Mouse (Mus musculus) splenic B cell, adult 2 months (primary cell): ENCODE results near the gene Ugt1a7c.

Experiments
- DNase-seq: peaks from one replicate; pipeline ENCODE4 v3.0.0-alpha.2; 2011; ENCODE audit warnings: low read depth, low spot score
- H3K27me3 ChIP-seq: 2 replicates; pipeline ENCODE4 v1.6.1; 2012; ENCODE audit warnings: mild to moderate bottlenecking, low read length, moderate library complexity, mixed read lengths; ENCODE audit not compliant: control insufficient read depth, poor library complexity, insufficient read depth, severe bottlenecking
- H3K36me3 ChIP-seq: 2 replicates; pipeline ENCODE4 v1.6.1; 2012; ENCODE audit warnings: mild to moderate bottlenecking, low read length, moderate library complexity, mixed read lengths; ENCODE audit not compliant: control insufficient read depth, poor library complexity, insufficient read depth, severe bottlenecking

Gene Ugt1a7c

DNA sequence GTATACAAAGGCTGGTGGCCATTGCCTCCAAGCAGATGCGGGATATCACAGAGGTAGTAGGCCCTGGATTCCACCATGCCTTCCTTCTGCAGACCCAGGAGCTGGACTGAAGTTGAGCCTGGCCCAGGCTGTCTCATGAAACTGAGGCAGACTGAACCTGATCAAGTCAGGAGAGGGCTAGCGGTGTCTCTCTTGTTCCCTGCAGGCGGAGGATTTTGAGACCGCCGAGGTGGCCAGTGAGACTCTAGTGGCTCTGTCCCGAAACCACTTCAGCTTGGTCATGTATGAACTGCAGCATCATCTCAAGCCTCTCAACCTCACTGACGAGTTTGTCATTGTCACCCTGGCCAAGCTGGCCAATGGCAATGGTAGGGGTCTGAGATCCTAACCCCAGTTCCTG is 135.6 kb downstream of the Ugt1a7c start:
- Histone ChIP-seq H3K27me3 (no peaks in the 10 kb centered on the region), H3K36me3 (no peaks in the 10 kb centered on the region)
- no peak for DNase-seq

DNA sequence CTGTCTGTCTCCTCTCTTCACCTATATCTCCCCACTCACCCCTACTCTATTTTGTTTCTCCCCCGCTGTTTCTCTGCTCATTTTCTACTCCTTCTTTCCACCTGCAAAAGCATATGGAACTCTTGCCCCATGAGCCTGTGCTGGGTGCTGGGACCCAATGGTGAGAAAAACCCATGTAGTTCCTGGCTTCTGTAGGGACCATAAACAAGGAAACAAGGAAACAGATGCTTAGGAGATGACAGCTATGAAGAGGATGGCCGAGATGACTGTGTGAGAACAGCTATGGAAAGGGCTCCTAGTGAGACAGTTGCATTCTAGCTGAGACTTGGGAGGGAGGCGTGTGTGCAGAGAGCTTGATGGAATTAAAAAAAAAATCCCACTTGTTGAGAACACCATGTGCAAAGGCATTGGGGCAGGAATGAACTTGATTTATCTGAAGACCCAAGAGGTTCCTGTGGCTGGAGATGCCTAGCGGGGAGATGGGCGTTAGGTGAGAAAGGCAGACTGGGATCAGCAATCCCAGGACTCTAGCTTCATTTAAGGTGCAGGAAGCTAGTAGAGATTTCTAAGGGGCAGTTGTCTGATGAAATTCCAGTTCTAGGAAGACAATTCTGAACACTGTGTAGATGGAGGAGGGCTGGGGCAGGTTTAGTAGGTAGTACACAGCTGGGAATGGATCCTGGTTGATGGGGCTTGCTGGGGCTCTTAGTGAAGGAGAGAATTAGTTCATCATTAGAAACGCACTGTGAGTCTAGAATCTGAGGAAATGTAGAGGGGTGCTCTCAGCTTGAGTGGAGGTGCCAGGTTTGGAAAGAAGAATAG is 136.3 kb downstream of the Ugt1a7c start:
- Histone ChIP-seq H3K36me3 (no peaks in the 10 kb centered on the region), H3K27me3 (no peaks in the 10 kb centered on the region)
- DNase-seq, result no peak

DNA sequence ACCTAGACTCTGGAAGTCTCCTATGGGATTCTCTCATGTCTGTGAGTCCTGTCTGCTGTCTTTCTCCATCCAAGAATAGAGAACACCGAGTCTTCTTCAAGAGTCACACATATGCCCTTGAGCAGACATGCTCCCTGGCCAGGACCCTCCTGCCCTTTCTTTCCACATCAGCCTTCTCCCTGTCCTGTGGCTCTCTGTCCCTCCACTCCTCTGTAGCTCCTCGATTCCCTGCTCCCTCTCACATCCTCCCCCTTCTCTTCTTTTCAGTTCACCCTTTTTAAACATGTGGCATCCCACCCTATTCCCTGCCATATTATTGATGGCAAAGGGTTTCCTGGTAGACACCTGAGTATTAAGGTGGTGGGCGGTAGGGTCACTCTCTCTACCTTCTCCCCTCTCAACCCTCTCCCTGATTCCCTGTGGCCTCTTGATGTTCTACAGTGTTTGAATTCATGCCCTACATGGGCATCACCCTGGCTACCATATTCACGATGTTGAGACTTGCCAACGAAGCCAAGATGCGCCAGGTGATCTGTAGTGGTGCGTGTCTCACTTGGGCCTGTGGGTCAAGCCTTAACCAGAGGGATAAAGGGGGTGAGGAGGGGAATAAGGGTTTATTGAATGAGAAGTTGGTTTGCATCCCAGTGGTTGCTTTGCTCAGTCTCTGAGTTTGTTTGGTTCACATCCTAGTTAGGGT is 137.1 kb downstream of the Ugt1a7c start:
- Histone ChIP-seq H3K27me3 (no peaks in the 10 kb centered on the region), H3K36me3 (no peaks in the 10 kb centered on the region)
- DNase-seq, result no peak

DNA sequence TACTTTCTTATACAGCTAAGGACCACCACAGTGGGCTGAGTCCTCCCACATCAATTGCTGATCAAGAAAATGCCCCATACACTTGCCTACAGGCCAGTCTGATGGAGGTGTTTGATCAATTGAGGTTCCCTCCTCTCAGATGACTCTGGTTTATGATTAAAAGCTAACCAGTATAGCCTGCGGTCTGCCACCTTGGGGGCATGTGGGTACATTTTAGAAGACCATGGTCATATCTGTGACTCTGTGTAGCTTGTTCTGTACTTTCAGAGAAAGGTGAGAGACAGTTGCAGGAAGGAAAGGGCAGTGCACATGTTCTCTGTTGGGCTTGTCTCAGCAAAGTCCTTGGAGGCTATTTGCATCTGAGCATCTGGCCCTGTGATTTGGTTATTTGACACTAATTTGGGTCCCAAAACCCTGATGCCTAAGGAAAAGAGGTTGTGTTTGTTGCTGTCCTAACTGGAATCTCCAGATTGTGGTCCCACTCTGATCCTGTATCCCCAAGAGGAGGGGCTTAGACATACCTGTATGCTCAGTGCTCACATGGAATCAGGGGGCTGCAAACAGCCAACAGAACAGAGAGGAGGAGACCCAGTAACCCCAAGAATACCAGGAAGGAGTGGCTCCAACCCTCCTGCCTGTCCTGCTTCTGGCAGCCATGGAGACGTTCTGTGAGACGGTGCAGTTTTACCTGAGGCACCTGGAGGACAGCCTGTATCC is 138.0 kb downstream of the Ugt1a7c start:
- H3K36me3 ChIP-seq, result no peaks in the 10 kb centered on the region
- no peaks in the 10 kb centered on the region for H3K27me3 ChIP-seq
- no peak for DNase-seq

DNA sequence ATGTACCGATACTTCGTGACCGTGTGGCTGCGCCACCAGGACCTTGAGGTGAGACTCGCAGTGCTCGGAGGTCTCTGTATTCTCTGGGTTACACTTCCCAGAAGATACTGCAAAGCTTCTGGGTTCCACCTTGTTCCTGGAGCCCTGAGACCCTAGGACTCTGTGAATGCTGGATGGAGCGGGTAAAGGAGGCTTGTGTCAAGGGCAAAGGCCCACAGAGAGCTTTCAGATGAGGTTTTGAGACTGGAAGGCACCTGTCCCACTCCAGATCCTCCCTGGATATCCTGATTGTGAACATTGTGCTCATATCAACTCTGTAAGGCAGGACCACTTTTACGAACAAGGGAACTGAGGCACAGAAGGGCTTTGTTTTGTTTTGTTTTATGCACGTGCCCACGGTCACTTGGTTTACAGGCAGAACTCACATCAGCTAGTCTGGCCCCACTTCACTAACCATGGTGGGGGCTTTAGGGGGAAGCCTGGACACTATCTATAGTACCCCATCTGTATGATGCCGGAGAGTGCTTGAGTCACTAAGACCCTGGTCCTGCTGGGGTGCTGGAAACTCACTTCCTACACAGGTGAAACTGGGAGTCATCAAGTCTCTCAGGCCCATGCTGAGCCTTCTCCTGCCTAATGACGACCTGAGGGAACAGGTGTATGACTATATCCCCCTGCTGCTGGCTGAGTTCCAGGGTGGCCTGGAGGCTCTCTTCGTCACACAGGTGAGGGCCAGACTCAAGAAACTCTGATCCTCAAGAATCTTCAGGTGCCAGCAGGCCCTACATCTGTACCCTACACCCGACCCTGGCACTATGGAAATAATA is 138.8 kb downstream of the Ugt1a7c start:
- H3K27me3 ChIP-seq, result no peaks in the 10 kb centered on the region
- no peak for DNase-seq
- H3K36me3 ChIP-seq, result no peaks in the 10 kb centered on the region

DNA sequence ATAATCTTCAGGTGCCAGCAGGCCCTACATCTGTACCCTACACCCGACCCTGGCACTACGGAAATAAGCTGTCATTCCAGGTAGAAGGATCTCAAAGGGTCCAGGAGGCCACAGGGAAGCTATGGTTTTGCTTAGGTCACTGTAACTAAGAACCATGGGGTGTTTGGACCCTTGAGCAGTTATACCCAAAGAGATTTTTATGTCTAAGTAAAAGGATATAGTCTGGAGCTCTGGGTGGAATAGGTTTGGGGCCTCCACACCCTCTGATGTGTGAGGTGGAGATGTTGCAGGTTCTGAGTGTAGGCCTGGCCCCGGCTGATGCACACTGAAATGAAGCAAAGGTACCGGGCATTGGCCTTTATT is 139.4 kb downstream of the Ugt1a7c start:
- Histone ChIP-seq H3K36me3 (no peaks in the 10 kb centered on the region), H3K27me3 (no peaks in the 10 kb centered on the region)
- no peak for DNase-seq

DNA sequence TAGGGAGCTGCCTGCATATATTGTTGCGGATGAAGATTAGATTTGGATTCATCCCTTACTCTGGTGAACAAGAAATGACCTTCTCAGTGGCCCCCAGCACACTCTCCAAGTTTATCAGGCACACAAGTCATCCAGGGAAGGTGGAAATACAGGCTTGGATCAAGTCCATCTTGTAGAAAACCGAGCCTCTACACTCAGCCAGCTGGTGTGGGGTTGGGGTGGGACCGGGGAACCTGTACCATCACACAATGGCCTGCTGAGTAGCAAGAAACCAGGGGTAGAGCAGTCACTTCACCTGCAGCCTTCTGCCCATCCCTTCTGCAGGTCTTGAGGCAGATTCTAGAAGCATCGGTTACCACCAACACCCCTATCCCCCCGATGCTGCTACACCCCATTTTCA is 139.8 kb downstream of the Ugt1a7c start:
- Histone ChIP-seq H3K36me3 (no peaks in the 10 kb centered on the region), H3K27me3 (no peaks in the 10 kb centered on the region)
- DNase-seq, result no peak

DNA sequence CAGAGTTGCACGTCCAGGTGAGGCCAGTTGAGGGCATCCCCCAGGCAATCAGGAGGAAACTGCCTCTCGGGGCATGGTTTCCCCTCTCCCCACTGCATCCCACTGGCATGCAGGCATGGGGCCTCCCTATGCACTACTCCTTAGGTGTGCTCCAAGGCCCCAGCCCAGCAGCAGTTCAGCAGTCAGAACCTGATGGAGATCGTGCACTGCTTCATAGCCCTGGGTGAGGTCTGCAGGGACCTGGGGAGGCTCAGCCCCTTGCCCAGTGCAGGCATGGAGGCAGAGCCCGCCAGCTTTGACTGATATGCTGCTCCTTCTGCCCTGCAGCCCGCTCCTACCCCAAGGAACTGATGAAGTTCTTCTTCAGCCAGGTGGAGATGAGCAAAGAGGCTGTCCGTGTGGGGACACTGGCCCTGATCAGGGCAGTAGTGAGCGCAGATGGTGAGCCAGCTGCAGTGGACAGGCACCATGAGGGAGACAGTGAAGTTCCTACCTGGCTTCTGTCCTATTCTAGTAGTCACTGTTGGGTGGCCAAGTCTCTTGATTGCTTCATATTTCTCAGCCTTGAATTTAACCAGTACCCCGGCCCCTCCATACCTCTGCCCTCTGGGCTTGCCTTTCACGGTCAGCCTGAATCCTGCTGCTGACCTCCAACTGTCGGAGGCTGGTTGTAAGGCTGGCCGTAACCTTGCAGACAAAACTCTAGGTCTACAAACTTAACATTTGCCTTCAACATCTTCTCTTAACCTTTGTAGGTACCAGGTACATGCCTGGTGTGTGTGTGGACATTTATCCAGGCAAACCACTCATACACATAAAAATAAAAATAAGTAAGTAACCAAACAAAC is 140.4 kb downstream of the Ugt1a7c start:
- no peak for DNase-seq
- Histone ChIP-seq H3K36me3 (no peaks in the 10 kb centered on the region), H3K27me3 (no peaks in the 10 kb centered on the region)

DNA sequence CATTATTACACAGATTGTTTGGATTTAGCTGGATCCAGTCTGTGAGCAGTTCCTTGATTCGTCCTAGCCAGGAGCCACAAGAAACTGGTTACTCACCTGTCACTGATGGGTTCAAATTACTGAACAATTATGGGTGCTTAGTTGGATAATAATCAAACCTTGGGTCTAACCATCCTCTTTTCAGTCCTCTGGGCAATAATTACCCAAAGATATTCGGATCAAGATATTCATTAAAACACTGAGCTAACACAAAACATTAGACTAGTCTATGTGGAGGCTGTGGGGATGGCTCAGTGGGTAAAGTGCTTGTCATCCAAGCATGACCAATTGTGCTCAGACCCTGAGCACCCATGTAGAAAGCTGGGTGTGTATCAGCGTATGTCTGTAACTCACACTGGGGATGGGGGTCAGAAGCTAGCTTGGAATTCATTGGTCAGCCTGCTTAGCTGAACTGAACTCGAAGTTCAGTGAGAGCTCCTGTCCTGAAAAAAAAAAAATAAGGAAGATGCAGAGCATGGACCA is 141.1 kb downstream of the Ugt1a7c start:
- no peaks in the 10 kb centered on the region for H3K27me3 ChIP-seq
- H3K36me3 ChIP-seq, result no peaks in the 10 kb centered on the region
- DNase-seq, result no peak

DNA sequence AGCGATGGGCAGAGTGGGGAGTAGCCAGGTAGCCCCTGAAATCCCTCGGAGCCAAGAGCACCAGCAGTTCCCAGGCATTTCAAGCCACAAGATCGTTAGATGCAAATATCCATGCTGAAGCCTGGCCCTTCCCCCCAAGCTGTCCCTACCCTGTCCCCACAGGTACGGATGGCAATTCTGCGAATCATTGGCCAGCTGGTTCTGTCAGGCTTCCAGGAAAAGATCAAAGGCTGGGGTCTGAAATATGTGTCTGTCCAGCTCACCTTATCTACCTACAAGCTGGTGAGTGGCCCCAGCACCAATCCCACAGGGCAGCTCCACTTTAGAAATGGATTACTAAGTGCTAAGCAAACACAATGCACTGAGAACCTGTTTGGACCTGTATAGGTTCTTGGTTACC is 142.4 kb downstream of the Ugt1a7c start:
- H3K27me3 ChIP-seq, result no peaks in the 10 kb centered on the region
- DNase-seq, result no peak
- H3K36me3 ChIP-seq, result no peaks in the 10 kb centered on the region

DNA sequence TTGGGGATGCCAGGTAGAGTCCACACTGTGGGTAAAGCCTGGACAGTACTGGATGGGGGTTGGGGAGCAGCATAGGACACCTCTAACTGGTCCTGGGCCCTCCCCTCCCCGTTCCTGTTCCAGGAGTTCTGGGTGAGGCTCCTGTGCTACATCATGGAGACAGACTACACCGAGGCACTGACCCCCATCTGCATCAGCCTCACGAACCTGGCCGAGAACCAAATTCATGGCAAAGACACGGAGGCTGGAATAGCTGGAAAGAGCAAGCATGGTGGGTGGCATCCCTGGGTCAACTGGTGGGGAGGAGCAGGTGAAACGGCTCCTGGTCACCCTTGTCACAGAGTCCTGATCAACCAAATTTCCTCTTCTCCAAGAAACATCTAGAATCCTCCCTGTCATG is 143.9 kb downstream of the Ugt1a7c start:
- no peaks in the 10 kb centered on the region for H3K36me3 ChIP-seq
- DNase-seq, result no peak
- H3K27me3 ChIP-seq, result no peaks in the 10 kb centered on the region

DNA sequence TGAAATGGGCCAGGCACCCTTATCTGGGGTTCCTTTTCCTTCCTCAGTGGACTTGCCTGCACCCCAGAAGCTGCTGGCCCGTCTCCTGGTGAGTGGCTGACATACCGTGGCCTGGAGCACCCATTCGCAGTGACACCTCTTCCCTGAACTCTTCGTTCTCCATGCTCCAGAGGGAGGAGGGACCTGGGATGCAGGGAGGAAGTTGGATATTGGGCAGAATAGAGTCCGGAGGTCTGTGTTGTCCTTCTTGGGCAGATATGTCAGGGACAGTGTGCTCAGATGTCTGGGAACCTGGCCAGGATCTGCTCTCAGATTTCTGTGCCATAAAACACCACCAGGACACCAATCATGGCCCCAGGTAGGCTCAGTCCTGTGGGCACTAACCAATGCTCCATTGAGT is 145.2 kb downstream of the Ugt1a7c start:
- Histone ChIP-seq H3K27me3 (no peaks in the 10 kb centered on the region), H3K36me3 (no peaks in the 10 kb centered on the region)
- no peak for DNase-seq

DNA sequence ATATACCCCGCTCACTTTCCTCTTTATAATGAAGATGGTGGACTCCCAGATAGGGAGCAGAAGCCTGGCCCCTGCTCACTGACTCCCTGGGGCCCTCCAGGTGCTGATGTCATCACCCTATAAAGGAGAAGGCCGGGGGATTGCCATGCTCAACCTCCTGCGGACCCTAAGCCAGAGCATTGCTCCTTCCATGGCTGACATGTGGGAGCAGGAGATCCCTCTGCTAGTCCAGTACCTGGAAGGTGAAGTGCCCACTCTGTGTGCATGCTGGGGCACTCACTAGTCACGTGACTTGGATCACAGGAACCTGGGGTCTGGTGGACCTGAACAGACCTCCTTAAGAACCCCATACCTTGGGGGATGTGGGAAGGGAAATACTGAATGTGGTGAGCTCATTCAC is 145.7 kb downstream of the Ugt1a7c start:
- no peak for DNase-seq
- no peaks in the 10 kb centered on the region for H3K36me3 ChIP-seq
- no peaks in the 10 kb centered on the region for H3K27me3 ChIP-seq

DNA sequence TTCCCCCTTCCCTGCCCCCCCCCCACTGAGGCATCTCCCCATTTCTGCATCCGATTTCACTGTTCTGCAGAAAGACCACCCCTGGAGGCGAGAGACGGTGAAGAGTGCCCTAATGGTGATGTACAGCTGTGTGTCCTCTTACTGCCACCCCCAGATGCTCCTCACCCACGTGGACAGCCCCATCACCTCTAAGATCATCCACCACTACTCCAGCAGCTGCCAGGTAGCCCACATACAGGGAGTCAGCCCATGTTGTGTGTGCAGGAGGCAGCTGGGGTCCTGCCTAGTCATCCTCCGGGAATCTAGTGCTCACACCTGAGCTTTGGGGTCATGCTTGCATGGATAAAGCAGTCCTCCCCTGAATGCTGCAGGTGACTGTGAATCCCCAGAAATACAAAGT is 149.0 kb downstream of the Ugt1a7c start:
- no peaks in the 10 kb centered on the region for H3K27me3 ChIP-seq
- DNase-seq, result no peak

More for the DNA sequence above, 149.0 kb downstream of the Ugt1a7c start:
- H3K36me3 ChIP-seq, result no peaks in the 10 kb centered on the region
